Mouse (Mus musculus) regulatory T cell (primary cell): ENCODE data around the gene Vps11.
"Not testable (repeated sequence)": the region's sequence is repeated elsewhere in the genome, so short reads cannot be mapped to it uniquely, and the experiment has no call there.

Experiments
- in situ Hi-C: fragments of 300-600 bp; cut with MboI, MseI; formaldehyde crosslinking; loops from one replicate; pipeline ENCODE4 v1.15.1; 2025; ENCODE audit warnings: high pct_unique_total_duplicates

The Vps11 gene

DNA sequence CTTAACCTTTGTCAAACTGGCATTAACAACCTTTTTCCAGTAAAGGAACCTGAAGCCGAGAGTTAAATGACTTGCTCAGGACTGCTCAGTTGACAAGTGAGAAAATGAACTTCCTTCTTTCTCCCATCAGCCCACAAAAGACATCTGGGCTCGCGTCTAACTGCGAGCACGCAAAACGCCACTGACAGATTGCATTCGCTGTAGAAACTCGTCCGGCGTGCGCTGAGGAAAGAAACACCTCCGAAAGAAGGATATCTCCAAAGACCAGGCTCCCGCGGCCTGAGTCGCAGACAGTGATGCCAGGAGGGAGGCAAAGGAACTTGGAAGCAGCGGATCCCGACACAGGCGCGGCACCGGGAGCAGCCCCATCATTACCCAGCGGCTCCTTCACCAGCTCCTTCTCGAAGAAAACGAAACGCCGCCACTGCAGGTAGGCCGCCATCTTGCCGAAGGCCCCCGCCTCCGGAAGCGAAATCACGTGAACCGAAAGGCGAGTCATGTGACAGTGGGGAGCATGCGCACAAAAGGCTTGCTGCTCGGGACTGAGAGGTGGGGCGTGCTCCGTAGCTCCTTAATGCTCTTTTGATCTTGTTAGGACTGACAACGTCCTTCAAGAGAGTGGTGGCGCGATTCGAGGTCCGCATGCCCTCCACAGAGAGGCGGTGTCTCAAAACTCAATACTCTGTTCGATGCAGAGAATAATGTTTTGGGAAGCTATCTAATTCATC lies at the start of gene Vps11:
TSS of gene Vps11 (minus strand) at position 481 of the 728 bp plus-strand sequence.
- in situ Hi-C loops: no loop called here

DNA sequence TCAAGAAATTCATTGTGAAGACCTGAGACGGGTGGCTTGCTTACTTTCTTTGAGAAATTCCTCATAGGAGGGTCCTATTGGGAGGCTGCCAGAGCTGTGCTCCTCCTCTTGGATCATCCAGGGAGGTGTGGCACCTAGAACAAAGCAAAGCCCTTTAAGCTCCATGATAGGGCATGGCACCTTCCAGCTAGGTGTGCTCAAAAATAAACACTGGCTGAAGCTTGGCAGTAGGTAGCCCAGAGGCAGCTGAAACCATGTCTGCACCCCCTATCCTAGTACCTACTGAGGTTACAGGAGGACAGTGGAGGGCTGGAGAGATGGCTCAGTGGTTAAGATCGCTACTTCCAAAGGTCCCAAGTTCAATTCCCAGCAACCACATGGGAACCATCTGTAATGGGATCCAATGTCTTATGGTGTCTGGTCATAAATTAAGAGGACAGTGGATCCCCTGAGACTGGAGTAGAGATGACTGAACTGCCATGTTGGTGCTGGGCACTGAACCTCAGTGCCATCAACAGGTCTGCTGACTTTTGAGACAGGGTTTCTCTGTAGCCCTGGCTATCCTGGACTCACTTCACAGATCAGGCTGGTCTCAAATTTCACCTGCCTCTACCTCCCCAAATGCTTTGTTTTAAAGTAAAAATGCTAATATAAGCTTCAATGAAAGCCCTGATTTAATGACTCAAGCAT lies 49.3 kb upstream of the Vps11 start:
- in situ Hi-C loops: no loop called here

DNA sequence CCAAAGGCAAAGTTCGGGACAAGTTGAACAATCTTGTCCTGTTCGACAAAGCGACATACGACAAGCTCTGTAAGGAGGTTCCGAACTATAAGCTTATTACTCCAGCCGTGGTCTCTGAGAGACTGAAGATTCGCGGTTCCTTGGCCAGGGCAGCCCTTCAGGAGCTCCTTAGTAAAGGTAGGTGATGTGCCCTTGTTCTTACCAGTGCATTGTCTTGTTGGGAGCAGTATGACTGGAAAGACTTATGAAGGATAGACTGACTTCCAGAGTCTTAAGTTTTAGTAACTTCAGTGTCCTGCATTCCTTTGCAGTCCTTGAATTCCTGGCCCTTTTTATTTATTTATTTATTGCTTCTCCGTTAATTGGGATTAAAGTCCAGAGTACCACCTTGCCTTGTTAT lies 47.2 kb upstream of the Vps11 start:
- in situ Hi-C loops: not testable (repeated sequence)

DNA sequence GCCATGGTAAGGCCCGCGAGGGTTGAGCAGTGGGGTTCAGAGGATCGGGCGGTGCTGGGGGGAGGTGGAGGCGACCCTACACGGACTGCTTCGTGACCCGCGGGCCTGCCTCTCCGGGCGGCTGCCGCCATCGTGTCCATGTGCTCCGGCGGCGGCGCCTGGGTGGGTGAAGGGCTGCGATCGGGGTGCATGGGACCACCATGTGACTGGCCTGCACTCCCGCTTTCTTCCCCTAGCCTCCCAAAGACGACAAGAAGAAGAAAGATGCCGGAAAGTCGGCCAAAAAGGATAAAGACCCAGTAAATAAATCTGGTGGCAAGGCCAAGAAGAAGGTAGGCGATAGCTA lies 46.3 kb upstream of the Vps11 start:
- in situ Hi-C loops: no loop called here

DNA sequence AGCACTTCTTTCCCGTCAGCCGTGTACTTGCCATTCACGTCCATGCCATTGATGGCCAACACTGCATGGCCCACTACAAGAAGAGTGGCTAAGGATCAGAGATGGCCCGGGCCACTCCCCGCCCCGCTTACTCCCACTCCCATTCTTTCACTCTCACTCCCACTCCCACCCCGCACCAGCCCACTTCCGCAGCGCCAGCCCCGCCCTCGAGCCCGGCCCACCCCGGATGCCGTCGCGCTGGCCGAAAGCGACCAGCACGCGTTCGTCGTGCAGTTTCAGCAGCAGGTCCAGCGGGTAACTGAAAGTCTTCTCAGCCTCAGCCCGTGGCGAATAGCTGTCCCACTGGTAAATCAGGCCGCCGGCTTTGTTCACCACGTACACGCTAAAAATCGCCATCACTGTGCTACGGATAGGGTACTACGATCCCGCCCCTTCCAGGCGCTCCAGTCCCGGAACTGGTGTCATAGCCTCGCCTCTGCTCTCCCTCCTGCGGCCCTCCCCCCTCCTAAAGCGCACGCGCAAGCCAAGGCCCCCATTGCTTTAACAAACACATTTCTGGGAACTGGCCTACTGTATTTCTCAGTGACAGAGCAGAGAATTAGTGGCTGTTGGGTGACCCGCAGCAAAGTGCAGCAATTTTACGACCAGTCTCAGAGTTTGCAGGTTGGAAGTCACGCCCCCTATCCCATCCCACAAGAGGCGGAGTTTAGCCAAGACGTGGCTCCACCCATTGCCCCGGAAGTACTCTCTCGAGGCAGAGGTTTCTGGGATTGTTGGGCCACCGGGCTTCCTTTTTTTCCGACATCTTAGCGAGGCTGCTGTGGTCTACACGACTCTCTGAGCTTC lies 45.7 kb upstream of the Vps11 start, which contains the start of the genes Rps25 and Trappc4:
TSS of gene Rps25 (plus strand) at position 234 of the 846 bp plus-strand sequence.
TSS of gene Trappc4 (minus strand) at position 695 of the 846 bp plus-strand sequence.
- in situ Hi-C loops: no loop called here

DNA sequence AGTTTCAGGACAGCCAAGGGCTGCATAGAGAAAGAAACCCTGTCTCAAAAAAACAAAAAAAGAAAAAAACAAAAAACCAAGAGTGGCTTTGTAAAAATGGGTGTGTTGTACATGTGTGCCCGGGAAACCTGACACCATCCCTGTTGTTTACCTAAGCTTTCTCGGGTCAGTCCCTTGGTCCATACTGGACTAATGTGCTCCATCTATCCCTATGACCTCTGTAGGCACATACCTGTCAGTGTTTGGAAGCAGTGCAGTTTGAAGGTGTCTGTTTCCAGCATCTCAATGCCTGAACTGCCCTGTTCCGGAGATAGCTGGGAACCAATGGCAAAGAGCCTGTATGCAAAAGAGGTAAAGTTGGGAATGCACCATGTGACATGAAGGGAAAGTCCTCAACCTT lies 43.5 kb upstream of the Vps11 start:
- in situ Hi-C loops: no loop called here

DNA sequence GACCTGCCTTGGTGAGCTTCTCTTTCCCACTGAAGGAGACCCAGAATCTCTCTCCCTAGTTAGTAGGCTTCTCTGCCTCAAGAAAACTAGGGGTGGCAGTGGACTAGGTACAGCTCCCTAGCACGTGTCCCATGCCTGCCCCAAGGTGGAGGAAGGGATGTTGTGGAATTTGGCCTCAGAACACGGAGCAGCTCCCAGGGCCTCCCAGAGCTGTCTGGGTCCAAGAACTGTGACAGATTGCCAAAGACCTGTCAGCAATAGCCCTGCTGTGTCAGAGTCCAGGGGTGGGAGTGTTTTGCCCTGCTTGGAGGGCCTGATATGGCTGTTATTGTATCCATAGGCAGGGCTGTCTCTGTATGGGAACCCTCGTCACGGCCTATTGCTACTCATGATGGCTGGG lies 39.6 kb upstream of the Vps11 start:
- in situ Hi-C loops: no loop called here

DNA sequence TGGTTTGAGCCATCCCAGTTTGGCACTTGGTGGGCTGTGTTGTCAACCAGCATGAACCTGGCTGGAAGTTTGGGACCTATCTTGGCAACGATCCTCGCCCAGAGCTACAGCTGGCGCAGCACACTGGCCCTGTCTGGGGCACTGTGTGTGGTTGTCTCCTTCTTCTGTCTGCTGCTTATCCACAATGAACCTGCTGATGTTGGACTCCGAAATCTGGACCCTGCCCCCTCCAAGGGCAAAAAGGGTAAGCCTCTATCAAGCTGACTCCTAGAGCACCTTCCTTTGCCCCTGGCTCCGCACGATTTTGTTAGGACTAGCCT lies 38.3 kb upstream of the Vps11 start:
- in situ Hi-C loops: no loop called here

DNA sequence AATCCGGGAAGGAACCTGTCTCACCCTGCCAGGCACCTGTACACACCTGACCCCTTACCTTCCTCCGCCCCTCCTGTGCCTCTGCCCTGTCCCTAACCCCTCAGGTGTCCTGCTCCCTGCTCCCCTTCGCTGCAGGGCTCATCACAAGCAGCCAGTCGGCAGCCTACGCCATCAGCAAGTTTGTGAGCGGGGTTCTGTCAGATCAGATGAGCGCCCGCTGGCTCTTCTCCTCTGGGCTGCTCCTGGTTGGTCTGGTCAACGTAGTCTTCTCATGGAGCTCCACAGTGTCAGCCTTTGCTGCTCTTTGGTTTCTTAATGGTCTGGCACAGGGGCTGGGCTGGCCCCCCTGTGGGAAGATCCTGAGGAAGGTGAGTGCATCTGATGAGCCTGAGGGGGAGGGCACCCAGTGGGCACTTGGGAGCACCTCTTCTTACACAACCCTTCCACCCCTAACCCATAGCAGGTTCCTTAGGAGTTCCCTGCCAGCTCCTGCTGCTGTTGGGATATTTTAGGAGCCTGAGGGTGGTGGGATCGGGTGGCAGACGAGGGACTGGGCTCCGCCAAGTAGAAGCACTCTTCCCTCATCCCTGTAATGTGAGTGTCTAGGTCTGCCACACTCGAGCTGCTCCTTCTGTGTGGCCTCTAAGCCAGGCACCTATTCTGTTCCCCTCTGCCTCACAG lies 37.8 kb upstream of the Vps11 start:
- in situ Hi-C loops: no loop called here

DNA sequence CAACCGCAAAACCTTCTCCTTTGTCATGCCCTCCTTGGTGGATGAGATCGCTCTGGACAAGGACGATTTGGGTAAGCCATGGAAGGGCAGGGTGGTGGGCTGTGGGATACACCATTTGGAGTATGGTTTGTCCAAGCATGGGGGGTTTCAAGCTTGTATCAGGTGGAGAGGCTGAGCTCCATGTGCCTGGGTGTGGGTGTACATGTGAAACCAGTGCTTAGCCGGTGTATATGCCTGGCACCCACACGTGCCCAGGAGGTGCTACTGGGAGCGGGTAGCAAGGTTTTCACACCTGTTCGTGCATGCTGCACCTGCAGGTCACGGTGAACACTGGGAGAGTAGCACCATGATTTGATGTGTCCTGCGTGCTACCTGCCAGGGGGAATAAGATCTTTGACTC lies 37.1 kb upstream of the Vps11 start:
- in situ Hi-C loops: no loop called here

DNA sequence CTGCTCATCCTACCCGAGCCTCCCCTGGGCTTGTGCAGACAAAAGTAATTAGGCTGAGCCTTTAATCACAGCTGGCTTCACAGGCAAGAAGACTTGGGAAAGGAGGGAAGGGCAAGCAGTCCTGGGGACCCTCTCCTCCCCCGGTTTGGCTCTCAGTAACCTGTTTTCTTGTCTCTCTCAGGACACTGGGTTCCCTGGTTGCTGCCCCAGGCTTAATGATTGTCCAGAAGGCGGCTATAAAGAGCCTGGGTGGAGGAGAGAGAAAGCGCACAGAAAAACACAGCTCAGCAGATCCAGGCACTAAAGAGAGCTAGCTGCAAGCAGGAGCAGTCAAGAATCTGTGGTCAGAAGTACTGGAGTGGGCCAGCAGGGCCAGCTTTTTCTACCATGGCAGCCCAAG lies 36.6 kb upstream of the Vps11 start:
- in situ Hi-C loops: no loop called here

DNA sequence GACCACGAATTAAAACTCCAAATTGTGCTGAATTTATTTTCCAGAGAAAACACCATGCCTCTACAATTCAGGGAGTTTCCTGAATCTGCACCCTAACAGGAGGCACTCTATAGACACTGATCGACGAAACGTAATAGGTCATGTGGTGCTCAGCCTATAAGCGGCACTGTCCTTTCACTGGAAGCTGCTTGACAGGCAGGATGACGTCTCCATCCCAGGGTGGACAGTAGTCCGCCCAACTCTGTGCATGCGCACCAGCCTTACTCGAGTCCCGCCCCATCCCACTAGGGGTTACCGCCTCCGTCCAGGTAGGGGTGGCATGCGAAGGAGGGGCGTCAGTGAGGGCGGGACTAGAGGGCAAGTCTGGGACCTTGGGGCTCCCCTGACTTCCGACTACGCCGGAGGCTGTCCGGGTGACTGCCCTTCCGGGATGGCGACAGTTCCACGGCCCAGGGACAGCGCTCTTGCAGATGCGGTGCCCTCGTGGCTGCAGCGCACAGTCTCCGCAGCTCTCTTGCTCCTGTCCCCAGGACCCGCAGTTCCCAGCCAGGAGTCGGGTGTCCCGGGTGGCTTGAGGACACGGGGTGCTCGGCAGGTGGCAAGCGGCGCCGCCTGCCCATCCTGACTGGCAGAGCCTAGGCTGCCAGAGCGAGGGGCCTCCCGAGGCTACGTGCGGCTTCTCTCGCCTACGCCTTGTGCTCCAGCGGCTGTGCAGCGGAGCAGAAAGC lies 35.4 kb upstream of the Vps11 start, which contains the start of gene Slc37a4:
TSS of gene Slc37a4 (plus strand) at position 169 of the 728 bp plus-strand sequence.
- in situ Hi-C loops: no loop called here

DNA sequence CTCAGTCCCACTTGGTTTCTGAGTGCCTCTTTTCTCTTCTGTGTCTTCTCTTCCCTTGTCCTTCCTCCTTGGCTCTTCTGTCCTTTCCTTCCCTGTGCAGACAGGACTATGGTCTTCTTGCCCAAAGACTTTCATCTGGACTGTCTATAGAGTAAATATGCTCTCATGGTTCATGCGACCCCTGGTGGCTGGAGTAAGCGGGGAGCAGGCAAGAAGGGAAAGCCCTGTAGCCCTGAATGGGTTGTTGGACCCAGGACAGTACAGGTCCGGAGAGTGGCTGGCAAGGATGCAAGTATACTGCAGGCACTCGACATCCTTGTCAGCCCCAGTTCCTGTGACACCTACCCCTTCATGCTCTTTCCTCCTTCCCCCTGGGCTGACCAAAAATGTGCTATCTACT lies 30.0 kb upstream of the Vps11 start:
- in situ Hi-C loops: no loop called here

DNA sequence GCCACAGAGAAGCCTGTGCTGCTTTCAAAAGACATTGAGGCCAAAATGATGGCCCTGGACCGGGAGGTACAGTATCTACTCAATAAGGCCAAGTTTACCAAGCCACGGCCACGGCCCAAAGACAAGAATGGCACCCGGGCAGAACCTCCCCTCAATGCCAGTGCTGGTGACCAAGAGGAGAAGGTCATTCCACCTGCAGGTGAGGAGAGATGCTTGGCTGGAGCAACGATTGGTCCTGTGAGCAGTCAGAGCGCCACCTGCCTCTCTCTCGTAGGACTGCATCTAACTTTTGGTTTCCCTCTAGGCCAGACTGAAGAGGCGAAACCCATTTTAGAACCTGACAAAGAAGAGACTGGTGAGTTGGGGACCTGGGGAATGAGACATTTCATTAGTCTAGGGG lies 27.8 kb upstream of the Vps11 start:
- in situ Hi-C loops: no loop called here

DNA sequence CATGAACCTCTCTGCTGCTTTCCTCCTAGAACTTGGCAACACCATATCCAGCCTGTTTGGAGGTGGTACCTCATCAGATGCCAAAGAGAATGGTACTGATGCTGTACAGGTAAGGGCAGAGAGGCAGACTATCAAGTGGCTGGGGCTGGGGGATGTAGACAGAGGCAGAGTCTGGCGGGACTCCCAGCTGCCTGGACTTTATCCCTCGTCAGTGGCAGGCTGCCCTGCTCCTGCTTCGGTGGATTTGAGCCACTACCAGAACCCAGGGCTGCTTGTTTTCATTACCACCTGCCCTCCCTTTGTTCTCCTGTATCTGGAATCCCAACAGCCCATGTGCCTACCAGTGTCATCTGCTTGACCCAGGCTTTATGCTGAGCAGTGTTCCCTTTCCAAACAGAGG lies 25.8 kb upstream of the Vps11 start:
- in situ Hi-C loops: no loop called here

DNA sequence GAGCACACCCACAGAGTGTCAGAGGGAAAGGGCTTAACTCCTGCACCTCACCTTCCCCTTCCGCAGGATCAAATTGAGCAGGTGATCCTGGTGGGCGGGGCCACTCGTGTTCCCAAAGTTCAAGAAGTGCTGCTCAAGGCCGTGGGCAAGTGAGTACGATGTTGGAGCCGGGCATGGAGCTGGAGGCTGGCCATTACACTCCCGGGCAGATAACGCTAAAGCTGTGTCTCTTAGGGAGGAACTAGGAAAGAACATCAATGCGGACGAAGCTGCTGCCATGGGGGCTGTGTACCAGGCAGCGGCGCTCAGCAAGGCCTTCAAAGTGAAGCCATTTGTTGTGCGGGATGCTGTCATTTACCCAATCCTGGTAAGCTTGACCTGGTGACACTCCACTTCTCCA lies 23.1 kb upstream of the Vps11 start:
- in situ Hi-C loops: loop anchor here (5.0 kb wide), 1 partner anchor 47 kb away; no protein-coding TSS in a partner anchor

DNA sequence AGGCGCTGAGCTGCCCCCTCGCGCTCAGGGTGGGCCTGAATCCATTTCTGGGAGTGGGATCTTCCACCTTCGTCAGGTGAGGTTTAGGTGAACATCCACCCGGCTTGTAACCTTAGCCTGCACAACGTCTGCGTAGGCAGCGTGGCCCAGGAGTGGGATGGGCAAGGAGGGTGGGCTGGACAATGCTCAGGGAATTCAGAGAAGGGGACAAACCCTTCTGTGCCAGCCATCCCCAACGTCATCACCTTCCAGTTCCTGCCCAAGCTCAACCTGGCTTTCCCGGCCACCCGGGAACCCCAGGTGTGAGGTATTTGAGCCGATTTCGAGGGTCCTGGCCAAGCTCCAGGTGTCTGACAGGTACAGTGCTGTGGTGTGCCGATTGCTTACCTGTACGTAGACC lies 18.4 kb upstream of the Vps11 start:
- in situ Hi-C loops: loop anchor here (5.0 kb wide), 1 partner anchor 43 kb away; no protein-coding TSS in a partner anchor

DNA sequence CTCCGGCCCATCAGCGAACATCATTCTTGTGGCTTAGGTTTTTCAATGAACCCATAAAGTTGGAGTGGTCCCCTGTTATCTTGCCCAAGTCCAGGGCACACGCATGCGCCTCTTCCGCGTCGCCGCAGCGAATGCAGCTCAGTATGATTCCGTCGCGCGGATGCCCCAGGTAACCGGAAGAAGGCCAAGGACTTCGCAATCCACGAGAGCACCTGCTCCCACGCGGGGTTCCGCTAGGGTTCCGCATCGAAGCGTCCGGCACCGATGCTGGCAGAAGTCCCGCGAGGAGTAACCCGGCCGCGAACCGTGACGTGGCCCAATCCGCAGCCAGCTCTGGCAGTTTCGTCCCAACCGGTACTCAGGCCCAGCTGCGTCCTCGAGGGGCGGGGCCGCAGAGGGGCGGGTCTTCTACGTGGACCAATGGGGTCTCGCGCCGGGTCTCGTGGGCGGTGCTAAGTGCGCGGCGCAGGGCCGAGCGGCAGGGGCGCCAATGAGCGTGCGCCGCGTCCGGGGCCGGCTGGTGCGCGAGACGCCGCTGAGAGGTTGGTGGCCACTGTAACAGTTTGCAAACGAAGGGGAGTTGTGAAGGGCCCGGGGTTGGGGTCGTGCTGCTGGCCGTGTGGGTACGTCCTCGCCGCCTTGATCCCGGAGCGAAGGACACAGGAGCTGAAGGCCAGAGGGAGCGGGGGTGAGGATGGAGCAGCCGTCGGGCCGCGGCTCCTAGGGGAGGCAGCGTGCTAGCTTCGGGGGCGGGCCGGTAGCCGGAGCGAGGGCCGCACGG lies 17.8 kb upstream of the Vps11 start, which contains the start of gene Hyou1:
TSS of gene Hyou1 (plus strand) at position 437 of the 781 bp plus-strand sequence.
- in situ Hi-C loops: no loop called here

DNA sequence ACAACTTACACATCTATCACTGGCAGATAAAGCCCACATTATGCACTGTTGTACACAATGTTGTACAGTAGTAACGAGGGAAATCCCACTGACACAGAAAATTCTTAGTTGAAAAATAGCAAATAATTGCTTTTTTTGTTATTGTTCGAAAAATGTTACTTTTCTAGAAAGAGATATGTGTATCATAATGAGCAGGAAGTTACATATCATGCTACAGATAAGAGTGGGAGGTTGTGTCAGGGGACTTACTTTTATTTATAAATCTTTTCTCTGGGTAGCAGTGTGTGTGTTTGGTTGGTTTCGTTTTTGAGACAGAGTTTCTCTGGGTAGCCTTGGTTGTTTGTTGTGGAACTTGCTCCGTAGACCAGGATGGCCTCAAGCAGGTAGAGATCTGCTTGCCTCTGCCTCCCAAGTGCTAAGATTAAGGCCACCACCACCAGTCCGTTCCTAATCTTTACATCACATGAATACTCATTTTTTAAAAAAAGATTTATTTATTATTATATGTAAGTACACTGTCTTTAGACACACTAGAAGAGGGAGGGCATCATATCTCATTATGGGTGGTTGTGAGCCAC lies 16.8 kb upstream of the Vps11 start:
- in situ Hi-C loops: no loop called here

DNA sequence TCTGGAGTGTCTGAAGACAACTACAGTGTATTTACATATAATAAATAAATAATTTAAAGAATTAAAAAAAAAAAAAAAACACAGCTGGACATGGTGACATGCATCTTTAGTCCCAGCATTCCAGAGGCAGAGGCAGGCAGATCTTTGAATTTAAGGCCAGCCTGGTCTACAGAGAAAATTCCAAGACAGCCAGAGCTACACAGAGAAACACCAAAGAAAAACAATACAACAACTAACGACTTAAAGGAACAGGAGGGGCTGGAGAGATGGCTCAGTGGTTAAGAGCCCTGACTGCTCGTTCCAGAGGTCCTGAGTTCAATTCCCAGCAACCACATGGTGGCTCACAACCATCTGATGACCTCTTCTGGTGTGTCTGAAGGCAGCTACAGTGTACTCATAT lies 15.9 kb upstream of the Vps11 start:
- in situ Hi-C loops: not testable (repeated sequence)
